Mouse (Mus musculus): ENCODE data around the gene Lrrk1. TPM values are rescaled to one million over a fixed set of nuclear protein-coding genes. Genes with fewer than 3 reads are reported as not detected.
"Not testable (repeated sequence)": the region's sequence is repeated elsewhere in the genome, so short reads cannot be mapped to it uniquely, and the experiment has no call there.

The Lrrk1 gene
- total and polyA plus RNA-seq, 3 experiments, result 0.22 TPM; not detected in 2

DNA sequence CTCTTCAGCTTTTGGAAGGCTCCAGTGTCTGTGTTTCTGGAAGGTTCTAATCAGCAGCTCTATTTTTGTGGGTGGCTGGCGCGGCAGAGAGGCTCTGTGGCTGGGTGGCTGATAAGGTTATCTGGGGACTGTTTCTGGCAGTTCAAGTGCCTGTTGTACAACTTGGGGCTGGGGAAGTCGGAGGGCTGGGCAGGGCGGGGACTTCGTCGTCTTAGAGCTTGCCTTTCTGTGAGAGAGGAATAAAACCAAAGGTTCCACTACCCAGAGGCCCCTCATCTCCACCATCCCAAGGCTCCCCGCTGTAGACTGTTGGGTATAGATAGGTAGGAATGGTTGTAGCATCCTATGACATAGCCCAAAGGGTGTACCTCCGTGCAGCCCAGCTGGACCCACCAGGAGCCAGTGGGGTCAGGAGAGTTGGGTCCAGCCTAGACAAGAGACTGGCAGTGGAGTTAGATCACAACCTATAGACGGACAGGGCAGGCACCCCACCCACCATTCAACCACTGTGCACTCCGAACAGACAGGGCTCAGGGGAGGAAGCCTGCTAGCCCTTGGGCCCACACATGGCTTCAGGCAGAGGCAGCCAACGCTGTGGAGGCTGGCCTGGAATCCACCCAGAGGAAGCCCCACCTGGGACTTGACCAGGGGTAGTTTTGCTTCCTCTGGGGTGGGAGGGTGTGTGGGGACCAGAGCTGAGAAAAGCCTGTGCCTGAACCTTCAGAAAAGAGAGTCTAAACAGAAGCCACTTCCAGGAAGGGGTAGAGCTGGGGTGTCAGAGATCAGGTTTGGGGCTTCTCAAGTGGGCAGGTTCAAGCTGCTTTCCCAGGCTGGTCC is 191.3 kb downstream of the Lrrk1 start:
- DNase-seq (ENCODE audit: low spot score), result peak; percentile 71

DNA sequence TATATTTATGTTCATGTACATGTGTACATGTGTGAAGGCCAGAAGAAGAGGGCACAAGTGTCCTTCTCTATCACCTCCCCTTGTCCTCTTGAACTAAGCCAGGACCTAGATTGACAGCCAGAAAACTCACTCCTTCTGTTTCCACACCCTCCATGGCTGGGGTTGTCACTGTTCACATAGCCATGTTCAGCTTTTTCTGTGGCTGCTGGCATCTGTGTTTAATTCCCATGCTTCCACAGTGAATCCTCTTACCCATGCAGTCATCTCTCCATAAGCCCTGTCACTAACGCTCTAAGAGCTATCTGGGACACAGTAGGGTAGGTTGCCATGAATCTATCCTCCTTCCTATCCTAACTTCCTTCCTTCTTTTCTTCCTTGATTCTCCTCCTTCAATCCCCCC is 192.3 kb downstream of the Lrrk1 start:
- TF ChIP-seq POLR2AphosphoS5 (IDR thresholded peaks at IDR 0.05; ENCODE audit: insufficient replicate concordance, low read depth, low read length), result no peak
- no peak for TF ChIP-seq GATA1 (IDR thresholded peaks at IDR 0.05; ENCODE audit: borderline replicate concordance, low read length)
- TF ChIP-seq TAL1 (conservative IDR thresholded peaks at IDR 0.05; ENCODE audit: low read depth, low read length), result no peak
- H3K9me3 ChIP-seq (replicated peaks), result no peaks in the 10 kb centered on the region
- no peaks in the 10 kb centered on the region for H3K36me3 ChIP-seq (replicated peaks)
- peaks cover 87% of the 10 kb centered on the region for H3K4me1 ChIP-seq (ENCODE audit: insufficient read depth, low read depth, low read length)
- H3K27me3 ChIP-seq (ENCODE audit: insufficient read depth, low read length), result peaks cover 8% of the 10 kb centered on the region
- no peak overlapping the region; the same call in 1 of the 2 replicates for H3K4me3 ChIP-seq (ENCODE audit: low read depth, low read length)
- DNase-seq (ENCODE audit: low spot score) (no peak), ATAC-seq (ENCODE audit: extremely low read depth, insufficient number of reproducible peaks, low FRiP score, poor library complexity, severe bottlenecking) (no peak)

More for the DNA sequence above, 191.3 kb downstream of the Lrrk1 start:
- TF ChIP-seq GATA1 (IDR thresholded peaks at IDR 0.05; ENCODE audit: borderline replicate concordance, low read length) (no peak), TAL1 (conservative IDR thresholded peaks at IDR 0.05; ENCODE audit: low read depth, low read length) (peak; percentile 64)
- ATAC-seq (ENCODE audit: extremely low read depth, insufficient number of reproducible peaks, low FRiP score, poor library complexity, severe bottlenecking), result peak; percentile 86
- H3K4me1 ChIP-seq (ENCODE audit: insufficient read depth, low read depth, low read length), result peaks cover 90% of the 10 kb centered on the region
- H3K27me3 ChIP-seq (ENCODE audit: insufficient read depth, low read length), result peaks cover 8% of the 10 kb centered on the region
- no peaks in the 10 kb centered on the region for H3K9me3 ChIP-seq (replicated peaks)
- H3K4me3 ChIP-seq (ENCODE audit: low read depth, low read length), result peak overlapping the region; percentile 67; the same call in 1 of the 2 replicates
- H3K36me3 ChIP-seq (replicated peaks), result no peaks in the 10 kb centered on the region

GRCm38 (mm10) chr7:66194511-66194910 is 193.6 kb downstream of the Lrrk1 start:
- no peak for TF ChIP-seq TAL1 (conservative IDR thresholded peaks at IDR 0.05; ENCODE audit: low read depth, low read length)
- TF ChIP-seq GATA1 (IDR thresholded peaks at IDR 0.05; ENCODE audit: borderline replicate concordance, low read length), result no peak
- no peak for TF ChIP-seq POLR2AphosphoS5 (IDR thresholded peaks at IDR 0.05; ENCODE audit: insufficient replicate concordance, low read depth, low read length)
- TF ChIP-seq GATA2 (IDR thresholded peaks at IDR 0.05; ENCODE audit: borderline replicate concordance, low read depth, low read length), result no peak
- no peak for TF ChIP-seq CTCF (IDR thresholded peaks at IDR 0.05; ENCODE audit: low read depth, low read length)
- no peak for DNase-seq (ENCODE audit: low spot score)
- Histone ChIP-seq H3K36me3 (replicated peaks) (no peaks in the 10 kb centered on the region), H3K27me3 (ENCODE audit: insufficient read depth, low read length) (peaks cover 8% of the 10 kb centered on the region), H3K4me1 (ENCODE audit: insufficient read depth, low read depth, low read length) (peaks cover 77% of the 10 kb centered on the region), H3K4me3 (ENCODE audit: low read depth, low read length) (peak overlapping the region; percentile 28; the same call in 1 of the 2 replicates), H3K9me3 (replicated peaks) (no peaks in the 10 kb centered on the region)
- ATAC-seq (ENCODE audit: extremely low read depth, insufficient number of reproducible peaks, low FRiP score, poor library complexity, severe bottlenecking), result no peak

GRCm38 (mm10) chr7:66190385-66190784 is 197.8 kb downstream of the Lrrk1 start:
- peaks cover 79% of the 10 kb centered on the region for H3K4me1 ChIP-seq (ENCODE audit: insufficient read depth, low read depth, low read length)
- not testable (repeated sequence) for H3K4me3 ChIP-seq (ENCODE audit: low read depth, low read length); DNase-seq (ENCODE audit: low spot score); H3K9me3 ChIP-seq (replicated peaks); ATAC-seq (ENCODE audit: extremely low read depth, insufficient number of reproducible peaks, low FRiP score, poor library complexity, severe bottlenecking); H3K36me3 ChIP-seq (replicated peaks); H3K27me3 ChIP-seq (ENCODE audit: insufficient read depth, low read length)
- 0 out of 2 replicates have a peak, but pooled peaks have one; percentile 9 for TF ChIP-seq CTCF (IDR thresholded peaks at IDR 0.05; ENCODE audit: low read depth, low read length)

DNA sequence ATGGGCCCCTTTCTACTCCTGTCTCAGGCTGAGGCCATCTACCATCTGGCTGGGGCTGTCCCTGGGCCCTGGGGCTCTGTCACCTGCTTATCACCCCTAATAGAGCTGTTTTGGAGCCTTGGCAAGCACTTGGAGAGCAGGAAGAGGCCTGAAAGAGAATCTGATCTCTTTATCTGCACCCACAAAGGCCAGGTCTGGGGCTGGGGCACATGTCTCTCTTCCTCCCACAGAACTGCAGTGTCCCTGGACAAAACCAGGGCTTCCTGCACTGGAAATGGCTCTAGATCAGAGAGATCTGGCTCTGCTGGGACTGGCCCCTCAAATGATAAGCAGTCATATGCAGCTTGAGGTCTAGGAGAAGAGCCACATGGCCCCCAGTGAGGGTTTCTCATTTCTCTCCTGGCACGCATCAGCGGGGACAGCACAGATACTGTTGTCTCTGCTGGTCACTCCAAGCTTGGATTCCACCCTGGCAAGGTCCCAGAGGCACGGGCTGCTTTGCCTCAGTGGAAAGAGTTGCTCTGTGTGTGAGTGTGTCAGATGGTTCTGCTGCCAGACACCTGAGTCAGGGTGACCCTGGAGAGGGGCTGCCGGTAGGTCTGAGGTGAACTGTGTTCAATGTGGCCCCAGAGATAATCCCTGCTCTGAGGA is 200.4 kb downstream of the Lrrk1 start:
- ATAC-seq (ENCODE audit: extremely low read depth, insufficient number of reproducible peaks, low FRiP score, poor library complexity, severe bottlenecking) (peak; percentile 86), DNase-seq (ENCODE audit: low spot score) (peak; percentile 67)
- Histone ChIP-seq H3K4me1 (ENCODE audit: insufficient read depth, low read depth, low read length) (peaks cover 73% of the 10 kb centered on the region), H3K27me3 (ENCODE audit: insufficient read depth, low read length) (peaks cover 1% of the 10 kb centered on the region; the same call in 1 of the 2 replicates), H3K9me3 (replicated peaks) (no peaks in the 10 kb centered on the region), H3K4me3 (ENCODE audit: low read depth, low read length) (peak overlapping the region; percentile 55; the same call in 1 of the 2 replicates), H3K36me3 (replicated peaks) (no peaks in the 10 kb centered on the region)
- TF ChIP-seq POLR2AphosphoS5 (IDR thresholded peaks at IDR 0.05; ENCODE audit: insufficient replicate concordance, low read depth, low read length) (no peak), TAL1 (conservative IDR thresholded peaks at IDR 0.05; ENCODE audit: low read depth, low read length) (peak; percentile 40)

DNA sequence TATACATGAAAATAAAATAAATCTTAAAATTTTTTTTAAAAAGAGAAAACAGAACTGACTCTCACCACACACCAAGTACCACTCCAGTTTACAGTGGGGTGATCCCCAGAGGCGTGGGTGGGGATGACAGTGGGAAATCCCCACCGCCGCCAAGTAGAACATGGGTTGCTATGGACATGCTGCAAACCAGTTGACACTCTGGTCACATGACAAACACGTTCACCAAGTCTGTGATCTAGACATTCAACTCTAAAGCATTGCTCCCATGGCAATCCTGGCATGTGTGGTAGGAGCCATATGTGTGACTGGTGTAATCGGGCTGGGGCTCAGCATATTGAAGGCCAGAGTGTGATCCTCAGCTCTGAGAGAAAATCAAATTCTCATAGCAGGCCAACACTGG is 202.8 kb downstream of the Lrrk1 start:
- peaks cover 75% of the 10 kb centered on the region for H3K4me1 ChIP-seq (ENCODE audit: insufficient read depth, low read depth, low read length)
- no peaks in the 10 kb centered on the region for H3K36me3 ChIP-seq (replicated peaks)
- peaks cover 2% of the 10 kb centered on the region; the same call in 1 of the 2 replicates for H3K9me3 ChIP-seq (replicated peaks)
- H3K27me3 ChIP-seq (ENCODE audit: insufficient read depth, low read length), result peaks cover 6% of the 10 kb centered on the region
- TF ChIP-seq TAL1 (conservative IDR thresholded peaks at IDR 0.05; ENCODE audit: low read depth, low read length) (no peak), GATA2 (IDR thresholded peaks at IDR 0.05; ENCODE audit: borderline replicate concordance, low read depth, low read length) (no peak), GATA1 (IDR thresholded peaks at IDR 0.05; ENCODE audit: borderline replicate concordance, low read length) (no peak)
- no peak overlapping the region for H3K4me3 ChIP-seq (ENCODE audit: low read depth, low read length)
- ATAC-seq (ENCODE audit: extremely low read depth, insufficient number of reproducible peaks, low FRiP score, poor library complexity, severe bottlenecking) (no peak), DNase-seq (ENCODE audit: low spot score) (no peak)

All from G1E (cell line).